Mouse (Mus musculus) ovary, postnatal 36 days (tissue): ENCODE measurements around the gene Synj2.

Source experiments
- DNase-seq: peaks from one replicate; pipeline ENCODE4 v3.0.0; 2022; ENCODE audit warnings: low spot score, mixed read lengths

Synj2 gene

GRCm38 (mm10) chr17:6036872-6037271, 95.8 kb downstream of the Synj2 start:
- no peak for DNase-seq

GRCm38 (mm10) chr17:6037507-6037906, 96.4 kb downstream of the Synj2 start:
- no peak for DNase-seq

GRCm38 (mm10) chr17:6052801-6053200, 111.7 kb downstream of the Synj2 start:
- DNase-seq: no peak

GRCm38 (mm10) chr17:6054934-6055355, 113.9 kb downstream of the Synj2 start:
- DNase-seq: peak; percentile 22

GRCm38 (mm10) chr17:6062793-6063192, 121.7 kb downstream of the Synj2 start:
- no peak for DNase-seq

- no peak for DNase-seq
These were observed 122.5 kb downstream of the Synj2 start for GRCm38 (mm10) chr17:6063532-6063931.

- DNase-seq: no peak
These were observed 124.9 kb downstream of the Synj2 start for GRCm38 (mm10) chr17:6066021-6066420.

GRCm38 (mm10) chr17:6067613-6068012, 126.5 kb downstream of the Synj2 start:
- no peak for DNase-seq

GRCm38 (mm10) chr17:6069866-6070265, 128.8 kb downstream of the Synj2 start:
- DNase-seq: no peak

- DNase-seq: no peak
These were observed 132.3 kb downstream of the Synj2 start for GRCm38 (mm10) chr17:6073405-6073804.

GRCm38 (mm10) chr17:6079287-6080122, 138.4 kb downstream of the Synj2 start, which contains the start of the genes Serac1 and Gtf2h5:
Gene Serac1, minus strand, starts transcription at chr17:6079741.
Gene Gtf2h5, plus strand, starts transcription at chr17:6079786.
- DNase-seq: peak; percentile 98

- DNase-seq: no peak
These were observed 142.3 kb downstream of the Synj2 start for GRCm38 (mm10) chr17:6083323-6083890.

- no peak for DNase-seq
These were observed 150.5 kb downstream of the Synj2 start for GRCm38 (mm10) chr17:6091604-6092003.
